Mouse (Mus musculus): ENCODE data around the gene Iffo1. TPM values are rescaled to one million over a fixed set of nuclear protein-coding genes. Genes with fewer than 3 reads are reported as not detected.

Iffo1 gene
- polyA plus RNA-seq, 1 experiment from 2014 or later, result 8.3 TPM

DNA sequence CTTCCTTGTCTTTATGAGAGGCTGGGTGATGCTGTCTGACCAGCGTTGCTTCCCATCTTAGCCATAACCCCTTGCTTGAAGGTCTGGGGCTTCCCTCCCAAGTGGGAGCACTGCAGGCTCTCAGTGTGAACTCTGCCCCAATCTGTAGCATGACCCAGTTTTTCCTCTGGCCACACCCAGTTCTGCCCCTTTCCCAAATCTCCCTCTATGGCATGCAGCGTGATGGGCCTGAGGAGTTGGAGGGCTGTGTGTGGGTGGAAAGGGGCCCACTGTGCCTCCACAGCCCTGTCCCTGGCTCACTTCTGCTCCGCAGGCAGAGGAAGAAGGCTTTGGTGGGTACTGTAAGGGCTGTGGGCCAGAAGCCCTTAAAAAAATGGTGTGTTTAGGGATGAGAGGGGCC is 46.5 kb upstream of the Iffo1 start:
- peak overlapping the region; percentile 39; the same call in 1 of the 2 replicates for H3K27ac ChIP-seq (ENCODE audit: low read length)
- H3K36me3 ChIP-seq (ENCODE audit: insufficient read depth, low read length), result peaks cover 31% of the 10 kb centered on the region
- peaks cover 20% of the 10 kb centered on the region for H3K4me1 ChIP-seq (ENCODE audit: insufficient read depth, low read depth, low read length)
- no peak for ATAC-seq
- H3K9me3 ChIP-seq (ENCODE audit: low read length), result no peaks in the 10 kb centered on the region
- no peak for DNase-seq (ENCODE audit: low spot score)
- WGBS, result 52% methylated on average over 3 of the region's 3 CpGs
- H3K4me2 ChIP-seq (replicated peaks; ENCODE audit: low read depth, low read length), result peak overlapping the region; percentile 88
- H3K9ac ChIP-seq (replicated peaks; ENCODE audit: low read depth), result no peak overlapping the region
- no peak for TF ChIP-seq CTCF (IDR thresholded peaks at IDR 0.05)
- TF ChIP-seq EP300 (IDR thresholded peaks at IDR 0.05), result no peak
- H3K4me3 ChIP-seq (ENCODE audit: low read depth, low read length), result no peak overlapping the region
- no peaks in the 10 kb centered on the region for H3K27me3 ChIP-seq (replicated peaks; ENCODE audit: insufficient read depth, low read length)

DNA sequence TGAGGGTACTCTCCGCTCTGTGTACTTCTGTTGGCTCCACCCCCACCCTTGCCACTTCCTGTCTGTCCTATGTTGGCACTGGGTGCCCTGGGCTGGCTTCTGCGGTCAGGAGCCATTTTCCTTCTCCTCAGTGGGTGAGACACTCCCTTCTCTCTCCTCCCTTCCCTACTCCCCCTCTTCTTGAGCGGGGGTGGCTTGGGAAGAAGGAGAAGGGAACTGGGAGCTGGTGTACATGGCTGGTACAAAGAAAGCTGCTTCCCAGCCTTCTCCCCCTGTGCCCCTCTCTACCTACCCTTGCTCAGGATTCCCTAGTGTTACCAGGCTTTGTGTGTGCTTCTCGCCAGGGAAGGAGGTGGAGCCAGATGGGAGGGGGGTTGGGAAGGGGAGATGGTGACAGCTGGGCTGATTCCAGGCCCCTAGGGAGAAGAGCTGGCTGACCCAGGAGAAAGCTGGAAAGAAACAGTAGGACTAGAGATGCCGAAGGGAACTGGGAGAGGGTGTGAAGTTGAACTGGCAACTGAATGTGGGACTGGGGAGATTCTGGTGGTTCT is 45.5 kb upstream of the Iffo1 start:
- Histone ChIP-seq H3K9me3 (ENCODE audit: low read length) (no peaks in the 10 kb centered on the region), H3K4me1 (ENCODE audit: insufficient read depth, low read depth, low read length) (peaks cover 20% of the 10 kb centered on the region), H3K9ac (replicated peaks; ENCODE audit: low read depth) (no peak overlapping the region), H3K36me3 (ENCODE audit: insufficient read depth, low read length) (peaks cover 35% of the 10 kb centered on the region), H3K27ac (ENCODE audit: low read length) (peak overlapping the region; percentile 39; the same call in 1 of the 2 replicates), H3K4me2 (replicated peaks; ENCODE audit: low read depth, low read length) (peak overlapping the region; percentile 2), H3K27me3 (replicated peaks; ENCODE audit: insufficient read depth, low read length) (no peaks in the 10 kb centered on the region), H3K4me3 (ENCODE audit: low read depth, low read length) (no peak overlapping the region)
- TF ChIP-seq CTCF (IDR thresholded peaks at IDR 0.05) (no peak), EP300 (IDR thresholded peaks at IDR 0.05) (no peak)
- WGBS, result 33% methylated on average over 5 of the region's 5 CpGs
- ATAC-seq (no peak), DNase-seq (ENCODE audit: low spot score) (peak; percentile 68)

DNA sequence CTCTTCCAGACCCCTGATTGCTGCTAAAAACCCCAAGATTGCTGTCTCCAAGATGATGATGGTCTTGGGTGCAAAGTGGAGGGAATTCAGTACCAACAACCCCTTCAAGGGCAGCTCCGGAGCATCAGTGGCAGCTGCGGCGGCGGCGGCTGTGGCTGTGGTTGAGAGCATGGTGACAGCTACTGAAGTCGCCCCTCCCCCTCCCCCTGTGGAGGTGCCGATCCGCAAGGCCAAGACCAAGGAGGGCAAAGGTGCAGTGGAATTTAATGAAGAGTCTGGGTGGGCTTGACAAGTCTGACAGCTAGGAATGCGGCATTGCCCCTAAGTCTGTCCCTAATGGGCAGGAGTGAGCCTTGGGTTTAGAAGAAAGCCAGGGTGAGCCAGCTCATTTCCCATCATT is 43.6 kb upstream of the Iffo1 start:
- Histone ChIP-seq H3K27me3 (replicated peaks; ENCODE audit: insufficient read depth, low read length) (no peaks in the 10 kb centered on the region), H3K36me3 (ENCODE audit: insufficient read depth, low read length) (peaks cover 52% of the 10 kb centered on the region), H3K9me3 (ENCODE audit: low read length) (no peaks in the 10 kb centered on the region), H3K9ac (replicated peaks; ENCODE audit: low read depth) (no peak overlapping the region), H3K4me1 (ENCODE audit: insufficient read depth, low read depth, low read length) (peaks cover 20% of the 10 kb centered on the region), H3K27ac (ENCODE audit: low read length) (no peak overlapping the region), H3K4me2 (replicated peaks; ENCODE audit: low read depth, low read length) (no peak overlapping the region), H3K4me3 (ENCODE audit: low read depth, low read length) (no peak overlapping the region)
- TF ChIP-seq CTCF (IDR thresholded peaks at IDR 0.05), result no peak
- no peak for TF ChIP-seq EP300 (IDR thresholded peaks at IDR 0.05)
- WGBS, result 56% methylated on average over 9 of the region's 9 CpGs
- ATAC-seq, result no peak
- DNase-seq (ENCODE audit: low spot score), result no peak

DNA sequence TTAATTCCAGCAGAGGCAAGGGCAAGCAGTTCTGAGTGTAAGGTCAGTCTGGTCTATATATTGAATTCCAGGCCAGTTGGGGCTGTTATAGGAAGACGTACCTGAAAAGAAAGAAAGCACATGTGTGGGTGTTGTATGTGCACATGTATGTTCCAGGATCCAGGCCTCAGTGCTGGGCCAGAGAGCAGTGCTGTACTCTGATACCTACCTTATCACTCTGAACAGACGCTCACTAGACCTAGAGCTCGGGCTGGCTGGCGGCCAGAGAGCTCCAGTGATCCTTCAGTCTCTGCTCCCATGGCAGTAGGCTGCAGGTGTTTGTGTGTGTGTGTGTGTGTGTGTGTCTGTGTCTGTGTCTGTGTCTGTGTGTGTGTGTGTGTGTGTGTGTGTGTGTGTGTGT is 40.8 kb upstream of the Iffo1 start:
- H3K36me3 ChIP-seq (ENCODE audit: insufficient read depth, low read length), result peaks cover 80% of the 10 kb centered on the region
- H3K4me3 ChIP-seq (ENCODE audit: low read depth, low read length), result no peak overlapping the region
- DNase-seq (ENCODE audit: low spot score), result no peak
- H3K4me1 ChIP-seq (ENCODE audit: insufficient read depth, low read depth, low read length), result peaks cover 2% of the 10 kb centered on the region; the same call in 1 of the 2 replicates
- no peak overlapping the region for H3K27ac ChIP-seq (ENCODE audit: low read length)
- 70% methylated on average over 4 of the region's 4 CpGs for WGBS
- no peak overlapping the region for H3K9ac ChIP-seq (replicated peaks; ENCODE audit: low read depth)
- no peak overlapping the region for H3K4me2 ChIP-seq (replicated peaks; ENCODE audit: low read depth, low read length)
- TF ChIP-seq EP300 (IDR thresholded peaks at IDR 0.05) (no peak), CTCF (IDR thresholded peaks at IDR 0.05) (no peak)
- H3K27me3 ChIP-seq (replicated peaks; ENCODE audit: insufficient read depth, low read length), result no peaks in the 10 kb centered on the region
- no peak; the same call in 1 of the 2 replicates for ATAC-seq
- H3K9me3 ChIP-seq (ENCODE audit: low read length), result no peaks in the 10 kb centered on the region

DNA sequence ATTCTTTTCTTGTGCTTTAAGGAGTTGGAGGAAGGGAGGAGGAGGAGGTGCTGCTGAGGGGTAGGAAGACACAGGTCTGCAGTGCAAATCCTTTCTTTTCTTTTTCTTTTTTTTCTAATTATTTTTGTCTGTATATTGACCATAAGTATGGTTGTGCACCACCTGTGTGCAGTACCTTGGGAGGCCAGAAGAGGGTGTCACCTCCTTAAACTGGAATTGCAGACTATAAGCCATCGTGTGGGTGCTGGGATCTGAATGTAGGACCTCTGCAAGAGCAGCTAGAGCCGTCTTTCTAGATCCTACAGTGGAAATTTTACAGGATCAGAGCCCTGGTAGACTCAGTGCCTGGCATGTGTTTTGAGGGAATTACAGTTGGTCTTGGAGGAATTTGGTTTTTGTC is 37.3 kb upstream of the Iffo1 start:
- H3K4me2 ChIP-seq (replicated peaks; ENCODE audit: low read depth, low read length), result no peak overlapping the region
- no peak overlapping the region for H3K9ac ChIP-seq (replicated peaks; ENCODE audit: low read depth)
- no peaks in the 10 kb centered on the region for H3K27me3 ChIP-seq (replicated peaks; ENCODE audit: insufficient read depth, low read length)
- WGBS, result 98% methylated on average over 2 of the region's 2 CpGs
- H3K27ac ChIP-seq (ENCODE audit: low read length), result no peak overlapping the region
- peaks cover 81% of the 10 kb centered on the region for H3K36me3 ChIP-seq (ENCODE audit: insufficient read depth, low read length)
- no peaks in the 10 kb centered on the region for H3K4me1 ChIP-seq (ENCODE audit: insufficient read depth, low read depth, low read length)
- ATAC-seq (no peak), DNase-seq (ENCODE audit: low spot score) (no peak)
- TF ChIP-seq CTCF (IDR thresholded peaks at IDR 0.05), result peak; percentile 45
- no peak for TF ChIP-seq EP300 (IDR thresholded peaks at IDR 0.05)
- no peaks in the 10 kb centered on the region for H3K9me3 ChIP-seq (ENCODE audit: low read length)
- H3K4me3 ChIP-seq (ENCODE audit: low read depth, low read length), result no peak overlapping the region

DNA sequence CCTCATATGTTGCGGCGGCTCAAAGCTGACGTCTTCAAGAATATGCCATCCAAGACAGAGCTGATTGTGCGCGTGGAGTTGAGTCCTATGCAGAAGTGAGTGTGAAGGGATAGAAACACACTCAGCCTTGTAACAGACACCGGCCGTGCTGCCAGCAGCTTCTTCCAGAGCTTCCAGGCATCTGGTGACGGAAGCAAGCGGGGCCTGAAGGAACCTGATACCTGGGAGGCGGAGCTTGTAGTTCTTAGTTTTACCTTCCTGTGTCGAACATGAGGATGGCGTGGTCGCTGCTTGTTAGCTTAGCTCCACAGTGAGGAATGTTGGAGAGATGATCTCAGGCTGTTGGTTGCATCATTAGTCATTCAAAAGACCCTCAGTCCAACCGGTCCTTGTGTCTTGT is 35.7 kb upstream of the Iffo1 start:
- Histone ChIP-seq H3K27me3 (replicated peaks; ENCODE audit: insufficient read depth, low read length) (no peaks in the 10 kb centered on the region), H3K36me3 (ENCODE audit: insufficient read depth, low read length) (peaks cover 91% of the 10 kb centered on the region), H3K4me1 (ENCODE audit: insufficient read depth, low read depth, low read length) (no peaks in the 10 kb centered on the region), H3K9ac (replicated peaks; ENCODE audit: low read depth) (no peak overlapping the region), H3K4me3 (ENCODE audit: low read depth, low read length) (no peak overlapping the region), H3K4me2 (replicated peaks; ENCODE audit: low read depth, low read length) (no peak overlapping the region), H3K27ac (ENCODE audit: low read length) (no peak overlapping the region), H3K9me3 (ENCODE audit: low read length) (no peaks in the 10 kb centered on the region)
- TF ChIP-seq CTCF (IDR thresholded peaks at IDR 0.05), result no peak
- no peak for TF ChIP-seq EP300 (IDR thresholded peaks at IDR 0.05)
- no peak for DNase-seq (ENCODE audit: low spot score)
- ATAC-seq, result no peak
- WGBS, result 80% methylated on average over 14 of the region's 14 CpGs

DNA sequence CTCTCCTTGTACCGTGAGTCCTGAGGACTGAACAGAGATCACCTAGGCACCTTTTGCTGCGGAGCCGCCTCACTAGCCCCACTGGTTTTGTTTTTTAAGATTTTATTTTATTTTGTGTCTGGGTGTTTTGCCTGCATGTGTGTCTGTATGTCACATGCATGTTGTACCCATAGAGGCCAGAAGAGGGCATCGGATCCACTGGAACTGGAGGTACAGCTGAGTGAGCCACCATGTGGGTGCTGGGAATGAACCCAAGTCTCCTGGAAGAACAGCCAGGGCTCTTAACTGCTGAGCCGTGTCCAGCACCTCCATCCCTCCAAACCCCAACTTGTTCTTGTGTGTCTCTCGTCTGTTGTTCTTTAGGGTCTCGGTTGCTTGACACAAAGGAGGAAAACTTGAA is 34.1 kb upstream of the Iffo1 start:
- peak; percentile 32 for DNase-seq (ENCODE audit: low spot score)
- H3K9ac ChIP-seq (replicated peaks; ENCODE audit: low read depth), result no peak overlapping the region
- no peaks in the 10 kb centered on the region for H3K9me3 ChIP-seq (ENCODE audit: low read length)
- TF ChIP-seq EP300 (IDR thresholded peaks at IDR 0.05) (no peak), CTCF (IDR thresholded peaks at IDR 0.05) (peak; percentile 63)
- H3K4me2 ChIP-seq (replicated peaks; ENCODE audit: low read depth, low read length), result no peak overlapping the region
- 83% methylated on average over 7 of the region's 7 CpGs for WGBS
- H3K27ac ChIP-seq (ENCODE audit: low read length), result no peak overlapping the region
- no peak overlapping the region for H3K4me3 ChIP-seq (ENCODE audit: low read depth, low read length)
- no peaks in the 10 kb centered on the region for H3K4me1 ChIP-seq (ENCODE audit: insufficient read depth, low read depth, low read length)
- no peak; the same call in 1 of the 2 replicates for ATAC-seq
- peaks cover 85% of the 10 kb centered on the region for H3K36me3 ChIP-seq (ENCODE audit: insufficient read depth, low read length)
- H3K27me3 ChIP-seq (replicated peaks; ENCODE audit: insufficient read depth, low read length), result no peaks in the 10 kb centered on the region

Data from lung, postnatal 0 days (tissue).